Mouse (Mus musculus): ENCODE measurements around the gene Ywhag. TPM values are rescaled to one million over a fixed set of nuclear protein-coding genes. Genes with fewer than 3 reads are reported as not detected.

Ywhag gene
- total and polyA plus RNA-seq, 2 experiments = 23.0 to 42.4 TPM

- TF ChIP-seq CTCF (IDR thresholded peaks at IDR 0.05; ENCODE audit: low read depth, low read length) (no peak), POLR2A (IDR thresholded peaks at IDR 0.05; ENCODE audit: extremely low read depth, insufficient read depth, low read length) (no peak)
- Histone ChIP-seq H3K79me2 (ENCODE audit: control insufficient read depth, insufficient read depth, low read length) (peaks cover 38% of the 10 kb centered on the region), H3K4me3 (ENCODE audit: insufficient read depth, low read depth, low read length) (no peak overlapping the region), H3K9ac (ENCODE audit: low read depth, low read length) (no peak overlapping the region), H3K4me1 (ENCODE audit: control insufficient read depth, insufficient read depth, low read length) (peaks cover 23% of the 10 kb centered on the region), H3K36me3 (ENCODE audit: control insufficient read depth, insufficient read depth, low read length) (peaks cover 5% of the 10 kb centered on the region; the same call in 1 of the 2 replicates), H3K27ac (replicated peaks; ENCODE audit: insufficient read depth, low read depth, low read length) (peak overlapping the region; percentile 59), H3K27me3 (ENCODE audit: control insufficient read depth, insufficient read depth, low read length) (no peaks in the 10 kb centered on the region)
- 46% methylated on average over 6 of the region's 6 CpGs for WGBS
- peak; percentile 45 for DNase-seq (ENCODE audit: extremely low read depth, low read depth, low spot score)
Measured at GRCm38 (mm10) chr5:135929685-135930424, 4.6 kb downstream of the Ywhag start.

GRCm38 (mm10) chr5:135923901-135924300 lies 10.5 kb downstream of the Ywhag start:
- 92% methylated on average over 7 of the region's 7 CpGs for WGBS
- H3K9ac ChIP-seq (ENCODE audit: low read depth, low read length) = no peak overlapping the region
- no peaks in the 10 kb centered on the region for H3K27me3 ChIP-seq (ENCODE audit: control insufficient read depth, insufficient read depth, low read length)
- DNase-seq (ENCODE audit: extremely low read depth, low read depth, low spot score) = no peak
- no peak overlapping the region for H3K27ac ChIP-seq (replicated peaks; ENCODE audit: insufficient read depth, low read depth, low read length)
- no peak overlapping the region for H3K4me3 ChIP-seq (ENCODE audit: insufficient read depth, low read depth, low read length)
- peaks cover 4% of the 10 kb centered on the region; the same call in 1 of the 2 replicates for H3K4me1 ChIP-seq (ENCODE audit: control insufficient read depth, insufficient read depth, low read length)
- peaks cover 12% of the 10 kb centered on the region; the same call in 1 of the 2 replicates for H3K36me3 ChIP-seq (ENCODE audit: control insufficient read depth, insufficient read depth, low read length)
- H3K79me2 ChIP-seq (ENCODE audit: control insufficient read depth, insufficient read depth, low read length) = peaks cover 37% of the 10 kb centered on the region
- TF ChIP-seq CTCF (IDR thresholded peaks at IDR 0.05; ENCODE audit: low read depth, low read length) = no peak
- no peak for TF ChIP-seq POLR2A (IDR thresholded peaks at IDR 0.05; ENCODE audit: extremely low read depth, insufficient read depth, low read length)

GRCm38 (mm10) chr5:135919902-135920301 lies 14.5 kb downstream of the Ywhag start:
- Histone ChIP-seq H3K4me3 (ENCODE audit: insufficient read depth, low read depth, low read length) (no peak overlapping the region), H3K79me2 (ENCODE audit: control insufficient read depth, insufficient read depth, low read length) (peaks cover 29% of the 10 kb centered on the region; the same call in 1 of the 2 replicates), H3K36me3 (ENCODE audit: control insufficient read depth, insufficient read depth, low read length) (peaks cover 9% of the 10 kb centered on the region; the same call in 1 of the 2 replicates), H3K27ac (replicated peaks; ENCODE audit: insufficient read depth, low read depth, low read length) (no peak overlapping the region), H3K27me3 (ENCODE audit: control insufficient read depth, insufficient read depth, low read length) (no peaks in the 10 kb centered on the region), H3K4me1 (ENCODE audit: control insufficient read depth, insufficient read depth, low read length) (peaks cover 19% of the 10 kb centered on the region), H3K9ac (ENCODE audit: low read depth, low read length) (no peak overlapping the region)
- WGBS = 53% methylated on average over 3 of the region's 3 CpGs
- DNase-seq (ENCODE audit: extremely low read depth, low read depth, low spot score) = no peak
- TF ChIP-seq CTCF (IDR thresholded peaks at IDR 0.05; ENCODE audit: low read depth, low read length) (no peak), POLR2A (IDR thresholded peaks at IDR 0.05; ENCODE audit: extremely low read depth, insufficient read depth, low read length) (no peak)

GRCm38 (mm10) chr5:135918593-135918992 lies 15.8 kb downstream of the Ywhag start:
- H3K27me3 ChIP-seq (ENCODE audit: control insufficient read depth, insufficient read depth, low read length) = no peaks in the 10 kb centered on the region
- no peak overlapping the region for H3K27ac ChIP-seq (replicated peaks; ENCODE audit: insufficient read depth, low read depth, low read length)
- no peak overlapping the region for H3K4me3 ChIP-seq (ENCODE audit: insufficient read depth, low read depth, low read length)
- peaks cover 9% of the 10 kb centered on the region; the same call in 1 of the 2 replicates for H3K36me3 ChIP-seq (ENCODE audit: control insufficient read depth, insufficient read depth, low read length)
- no peak for DNase-seq (ENCODE audit: extremely low read depth, low read depth, low spot score)
- no peak for TF ChIP-seq POLR2A (IDR thresholded peaks at IDR 0.05; ENCODE audit: extremely low read depth, insufficient read depth, low read length)
- no peak for TF ChIP-seq CTCF (IDR thresholded peaks at IDR 0.05; ENCODE audit: low read depth, low read length)
- 96% methylated on average over 5 of the region's 5 CpGs for WGBS
- H3K79me2 ChIP-seq (ENCODE audit: control insufficient read depth, insufficient read depth, low read length) = peaks cover 24% of the 10 kb centered on the region; the same call in 1 of the 2 replicates
- H3K4me1 ChIP-seq (ENCODE audit: control insufficient read depth, insufficient read depth, low read length) = peaks cover 25% of the 10 kb centered on the region
- no peak overlapping the region for H3K9ac ChIP-seq (ENCODE audit: low read depth, low read length)

GRCm38 (mm10) chr5:135918059-135918437 lies 16.4 kb downstream of the Ywhag start:
- no peak for TF ChIP-seq POLR2A (IDR thresholded peaks at IDR 0.05; ENCODE audit: extremely low read depth, insufficient read depth, low read length)
- TF ChIP-seq CTCF (IDR thresholded peaks at IDR 0.05; ENCODE audit: low read depth, low read length) = no peak
- Histone ChIP-seq H3K9ac (ENCODE audit: low read depth, low read length) (no peak overlapping the region), H3K4me1 (ENCODE audit: control insufficient read depth, insufficient read depth, low read length) (peaks cover 25% of the 10 kb centered on the region), H3K79me2 (ENCODE audit: control insufficient read depth, insufficient read depth, low read length) (peaks cover 23% of the 10 kb centered on the region; the same call in 1 of the 2 replicates), H3K4me3 (ENCODE audit: insufficient read depth, low read depth, low read length) (no peak overlapping the region), H3K27me3 (ENCODE audit: control insufficient read depth, insufficient read depth, low read length) (no peaks in the 10 kb centered on the region), H3K36me3 (ENCODE audit: control insufficient read depth, insufficient read depth, low read length) (peaks cover 9% of the 10 kb centered on the region; the same call in 1 of the 2 replicates), H3K27ac (replicated peaks; ENCODE audit: insufficient read depth, low read depth, low read length) (no peak overlapping the region)
- 92% methylated on average over 5 of the region's 5 CpGs for WGBS
- no peak for DNase-seq (ENCODE audit: extremely low read depth, low read depth, low spot score)

All from liver, adult 2 months (tissue).